Mouse (Mus musculus) yolk sac, embryonic 10.5 days (tissue): ENCODE measurements around the gene Pf4.
"Not testable (repeated sequence)": the region's sequence is repeated elsewhere in the genome, so short reads cannot be mapped to it uniquely, and the experiment has no call there.

Experiments
- DNase-seq: peaks from one replicate; pipeline ENCODE4 v3.0.0-alpha.2; 2017; ENCODE audit warnings: low spot score

Pf4 gene

GRCm38 (mm10) chr5:90788114-90788513 lies 15.9 kb downstream of the Pf4 start:
- no peak for DNase-seq

GRCm38 (mm10) chr5:90789306-90790073 lies 17.3 kb downstream of the Pf4 start:
- DNase-seq, result no peak

- no peak for DNase-seq
Observed at GRCm38 (mm10) chr5:90790074-90790502, 17.9 kb downstream of the Pf4 start.

- DNase-seq, result no peak
Observed at GRCm38 (mm10) chr5:90794195-90794625, 22.0 kb downstream of the Pf4 start, which contains the start of gene Cxcl15. TSS of gene Cxcl15 (plus strand) at chr5:90794534.

GRCm38 (mm10) chr5:90795392-90795791 lies 23.2 kb downstream of the Pf4 start:
- not testable (repeated sequence) for DNase-seq

- DNase-seq, result no peak
Observed at GRCm38 (mm10) chr5:90804574-90804973, 32.3 kb downstream of the Pf4 start.

- no peak for DNase-seq
Observed at GRCm38 (mm10) chr5:90806050-90806449, 33.8 kb downstream of the Pf4 start.

GRCm38 (mm10) chr5:90807176-90807950 lies 35.1 kb downstream of the Pf4 start:
- no peak for DNase-seq

- no peak for DNase-seq
Observed at GRCm38 (mm10) chr5:90819756-90820155, 47.5 kb downstream of the Pf4 start.
